Mouse (Mus musculus): Measurements from ENCODE around the gene Flnc. TPM values are rescaled to one million over a fixed set of nuclear protein-coding genes. Genes with fewer than 3 reads are reported as not detected.

Gene Flnc
- polyA plus RNA-seq, 1 experiment from 2014 or later = 47.7 TPM

DNA sequence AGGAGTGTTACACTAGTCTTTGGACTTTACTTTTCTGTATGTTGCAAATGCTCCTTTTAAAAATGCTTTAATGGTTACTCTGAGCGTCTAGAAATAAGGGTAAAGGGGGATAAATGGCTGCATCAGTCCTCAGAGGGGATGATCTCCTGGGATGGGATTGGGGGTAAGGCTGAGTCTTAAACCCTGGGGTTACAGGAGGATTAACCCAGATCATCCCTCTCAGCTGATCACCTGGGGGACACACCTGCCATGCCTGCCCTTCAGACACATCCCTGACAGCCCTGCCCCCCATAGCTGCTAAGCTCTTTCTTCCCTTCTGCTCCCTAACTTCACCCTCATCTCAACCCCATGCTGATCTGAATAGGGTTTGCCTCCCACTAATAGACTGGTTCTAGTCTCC is 38.8 kb upstream of the Flnc start:
- no peak overlapping the region for H3K4me3 ChIP-seq (ENCODE audit: control insufficient read depth in 1 of 2, insufficient read depth in 1 of 2, low read depth in 1 of 2, low read length in 2 of 2)
- no peak overlapping the region for H3K9ac ChIP-seq (ENCODE audit: low read length)

DNA sequence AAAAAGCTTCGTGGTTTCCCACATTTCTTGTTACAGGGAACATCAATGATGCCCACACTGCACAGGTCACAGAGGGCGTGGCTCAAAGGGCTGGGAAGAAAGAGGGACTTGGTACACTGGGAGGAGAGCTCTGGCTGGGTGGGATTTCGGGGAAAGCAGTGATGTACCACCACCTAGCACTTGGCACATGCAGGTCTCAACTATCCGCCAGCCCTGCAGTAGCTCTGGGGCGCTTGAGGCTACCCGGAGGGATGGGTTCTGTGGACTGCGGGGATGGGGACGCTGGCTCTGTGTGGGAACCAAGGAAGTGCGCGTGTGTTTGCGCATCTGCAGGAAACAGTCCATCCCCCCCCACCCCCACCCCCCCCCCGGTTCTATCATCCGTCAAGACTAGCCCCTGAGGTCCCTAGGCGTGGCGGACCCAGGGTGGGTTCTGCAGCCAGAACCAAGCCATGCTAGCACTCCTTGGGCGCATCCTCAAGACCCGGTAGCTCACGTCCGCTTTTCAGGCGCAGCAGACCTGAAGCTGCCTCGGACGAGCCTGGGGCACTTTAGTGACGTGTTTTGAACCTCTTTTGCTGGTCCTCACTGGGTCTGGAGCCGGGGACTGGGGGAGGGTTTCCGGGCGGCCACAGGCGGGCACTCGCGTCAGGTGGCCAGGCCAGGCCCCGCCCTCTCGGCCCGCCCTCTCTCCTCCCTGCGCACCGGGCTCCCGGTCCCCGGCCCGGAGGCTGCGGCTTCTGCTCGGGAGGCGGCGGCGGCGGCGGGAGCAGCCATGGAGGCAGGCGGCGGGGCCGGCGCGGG is 36.9 kb upstream of the Flnc start, which contains the start of gene Ccdc136:
TSS of gene Ccdc136 (plus strand) at position 400 of the 804 bp plus-strand sequence.
- peak; percentile 82 for ATAC-seq (ENCODE audit: insufficient number of reproducible peaks, insufficient read depth, low FRiP score, low read depth)
- Histone ChIP-seq H3K4me1 (ENCODE audit: control insufficient read depth in 2 of 2, insufficient read depth in 2 of 2, low read length in 2 of 2) (peaks cover 11 to 26% of the 10 kb centered on the region in 2 experiments), H3K9ac (ENCODE audit: low read length) (peak within 1 kb of the TSS; percentile 73), H3K4me2 (ENCODE audit: low read length) (peak within 1 kb of the TSS; percentile 88), H3K27me3 (ENCODE audit: control insufficient read depth, insufficient read depth, low read length) (0 out of 2 replicates have a peak, but pooled peaks cover 11% of the 10 kb centered on the region), H3K27ac (replicated peaks in 1 of 2; ENCODE audit: control insufficient read depth in 1 of 2, insufficient read depth in 1 of 2, low read depth in 2 of 2, low read length in 2 of 2) (peak within 1 kb of the TSS; percentile 50 to 56; a peak in 3 of 4 replicates), H3K4me3 (ENCODE audit: control insufficient read depth in 1 of 2, insufficient read depth in 1 of 2, low read depth in 1 of 2, low read length in 2 of 2) (peak within 1 kb of the TSS; percentile 63 to 72), H3K9me3 (ENCODE audit: control insufficient read depth, low read length) (no peaks in the 10 kb centered on the region), H3K36me3 (ENCODE audit: control insufficient read depth, insufficient read depth, low read length) (no peaks in the 10 kb centered on the region; the same call in 1 of the 2 replicates)
- WGBS = under 1% methylated on average over 43 of the region's 49 CpGs

More for the DNA sequence above, 38.8 kb upstream of the Flnc start:
- Histone ChIP-seq H3K27ac (replicated peaks in 1 of 2; ENCODE audit: control insufficient read depth in 1 of 2, insufficient read depth in 1 of 2, low read depth in 2 of 2, low read length in 2 of 2) (no peak overlapping the region), H3K27me3 (ENCODE audit: control insufficient read depth, insufficient read depth, low read length) (0 out of 2 replicates have a peak, but pooled peaks cover 11% of the 10 kb centered on the region), H3K4me1 (ENCODE audit: control insufficient read depth in 2 of 2, insufficient read depth in 2 of 2, low read length in 2 of 2) (peaks cover 11 to 26% of the 10 kb centered on the region in 2 experiments), H3K9me3 (ENCODE audit: control insufficient read depth, low read length) (no peaks in the 10 kb centered on the region), H3K4me2 (ENCODE audit: low read length) (no peak overlapping the region), H3K36me3 (ENCODE audit: control insufficient read depth, insufficient read depth, low read length) (no peaks in the 10 kb centered on the region)
- no peak for ATAC-seq (ENCODE audit: insufficient number of reproducible peaks, insufficient read depth, low FRiP score, low read depth)
- 63% methylated on average over 1 of the region's 1 CpGs for WGBS

DNA sequence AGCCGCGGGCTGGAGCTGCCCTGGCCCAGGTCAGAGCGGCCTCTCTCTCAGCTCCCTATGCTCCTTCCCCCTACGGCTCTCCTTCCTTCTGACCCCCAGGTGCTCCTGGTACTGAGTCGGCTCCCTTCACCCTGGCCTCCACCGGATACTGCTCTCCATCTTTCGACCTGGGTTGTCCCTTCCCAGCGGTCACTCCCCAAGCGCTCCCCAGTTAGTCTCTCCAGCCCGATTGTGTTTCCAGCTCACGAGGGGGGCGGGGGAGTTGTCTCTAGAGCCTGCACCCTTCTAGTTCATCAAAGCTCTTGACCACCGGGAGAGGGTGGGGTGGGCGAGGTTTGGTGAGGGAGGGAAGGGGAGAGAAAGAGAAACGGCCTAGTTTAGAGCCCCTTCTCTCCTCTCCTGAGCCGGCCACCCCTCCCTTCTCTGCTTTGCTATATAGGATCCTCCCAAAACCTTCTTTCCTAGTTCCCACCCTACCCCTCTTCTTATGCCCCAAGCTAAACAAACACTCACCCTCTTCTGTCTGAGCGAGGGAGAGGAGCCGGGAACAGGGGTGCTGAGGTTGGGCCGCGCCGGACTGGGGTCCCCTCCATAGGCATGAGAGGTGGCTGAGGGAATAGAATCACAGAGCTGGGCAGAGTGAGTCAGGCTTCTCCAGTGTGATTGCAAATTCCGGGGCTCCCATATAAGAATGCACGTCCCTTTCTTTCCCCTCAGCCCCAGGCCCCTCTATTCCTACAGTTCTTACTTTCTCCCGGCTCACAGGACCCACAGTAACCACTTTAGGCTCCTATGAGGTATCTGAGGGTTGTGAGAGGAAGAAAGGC is 36.1 kb upstream of the Flnc start:
- 1% methylated on average over 24 of the region's 24 CpGs for WGBS
- Histone ChIP-seq H3K36me3 (ENCODE audit: control insufficient read depth, insufficient read depth, low read length) (no peaks in the 10 kb centered on the region; the same call in 1 of the 2 replicates), H3K27ac (replicated peaks in 1 of 2; ENCODE audit: control insufficient read depth in 1 of 2, insufficient read depth in 1 of 2, low read depth in 2 of 2, low read length in 2 of 2) (peak overlapping the region; percentile 50 to 56; a peak in 3 of 4 replicates), H3K9ac (ENCODE audit: low read length) (peak overlapping the region; percentile 73), H3K4me1 (ENCODE audit: control insufficient read depth in 2 of 2, insufficient read depth in 2 of 2, low read length in 2 of 2) (peaks cover 11 to 26% of the 10 kb centered on the region in 2 experiments), H3K4me2 (ENCODE audit: low read length) (peak overlapping the region; percentile 88), H3K27me3 (ENCODE audit: control insufficient read depth, insufficient read depth, low read length) (0 out of 2 replicates have a peak, but pooled peaks cover 11% of the 10 kb centered on the region), H3K9me3 (ENCODE audit: control insufficient read depth, low read length) (no peaks in the 10 kb centered on the region), H3K4me3 (ENCODE audit: control insufficient read depth in 1 of 2, insufficient read depth in 1 of 2, low read depth in 1 of 2, low read length in 2 of 2) (peak overlapping the region; percentile 63 to 72)
- ATAC-seq (ENCODE audit: insufficient number of reproducible peaks, insufficient read depth, low FRiP score, low read depth) = 0 out of 2 replicates have a peak, but pooled peaks have one; percentile 14

DNA sequence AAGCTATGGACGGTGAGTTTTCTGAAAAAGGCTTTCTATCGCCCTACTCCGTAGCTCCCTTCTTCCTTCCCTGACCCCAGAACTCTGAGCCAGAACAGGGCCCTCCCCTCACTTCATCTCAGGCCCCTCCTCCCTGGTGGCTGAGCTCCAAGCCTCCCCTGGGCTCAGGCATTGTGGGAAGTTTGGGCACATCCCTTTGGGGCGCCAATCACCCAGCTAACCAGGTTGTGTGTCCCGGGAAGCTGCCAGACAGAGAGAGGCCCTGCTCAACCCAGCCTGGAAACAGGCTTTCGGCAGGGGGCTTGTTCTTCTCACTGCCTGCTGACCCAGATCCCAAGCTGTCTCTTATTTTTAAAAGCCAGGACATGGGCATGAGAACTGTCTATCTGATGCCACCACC is 35.5 kb upstream of the Flnc start:
- Histone ChIP-seq H3K4me3 (ENCODE audit: control insufficient read depth in 1 of 2, insufficient read depth in 1 of 2, low read depth in 1 of 2, low read length in 2 of 2) (peak overlapping the region; percentile 63 to 72), H3K9me3 (ENCODE audit: control insufficient read depth, low read length) (no peaks in the 10 kb centered on the region), H3K4me2 (ENCODE audit: low read length) (peak overlapping the region; percentile 88), H3K36me3 (ENCODE audit: control insufficient read depth, insufficient read depth, low read length) (no peaks in the 10 kb centered on the region; the same call in 1 of the 2 replicates), H3K9ac (ENCODE audit: low read length) (peak overlapping the region; percentile 73), H3K27me3 (ENCODE audit: control insufficient read depth, insufficient read depth, low read length) (0 out of 2 replicates have a peak, but pooled peaks cover 11% of the 10 kb centered on the region), H3K27ac (replicated peaks in 1 of 2; ENCODE audit: control insufficient read depth in 1 of 2, insufficient read depth in 1 of 2, low read depth in 2 of 2, low read length in 2 of 2) (peak overlapping the region; percentile 35 to 56; a peak in 3 of 4 replicates), H3K4me1 (ENCODE audit: control insufficient read depth in 2 of 2, insufficient read depth in 2 of 2, low read length in 2 of 2) (peaks cover 11 to 26% of the 10 kb centered on the region in 2 experiments)
- 3% methylated on average over 6 of the region's 6 CpGs for WGBS
- ATAC-seq (ENCODE audit: insufficient number of reproducible peaks, insufficient read depth, low FRiP score, low read depth) = 0 out of 2 replicates have a peak, but pooled peaks have one; percentile 48

DNA sequence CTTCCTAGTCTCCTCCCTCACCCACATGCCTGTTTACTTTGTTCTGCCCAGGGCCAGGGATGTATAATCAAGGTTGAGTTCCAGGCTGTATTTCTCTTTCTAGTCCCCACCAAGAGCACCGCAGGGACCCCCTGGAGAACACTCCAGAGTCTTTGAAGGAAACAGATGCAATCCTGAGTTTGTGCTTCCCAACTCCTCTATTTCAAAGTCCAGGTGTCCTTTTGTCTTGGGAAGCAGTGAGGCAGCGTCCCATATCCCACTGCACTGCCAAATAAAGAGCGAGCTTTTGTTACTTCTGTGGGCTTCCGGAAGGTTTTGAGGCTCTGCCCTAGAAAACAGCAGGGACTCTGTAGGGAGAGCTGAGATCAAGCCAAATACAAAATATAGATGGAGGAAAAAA is 33.2 kb upstream of the Flnc start:
- 0 out of 2 replicates have a peak, but pooled peaks cover 4% of the 10 kb centered on the region for H3K27me3 ChIP-seq (ENCODE audit: control insufficient read depth, insufficient read depth, low read length)

DNA sequence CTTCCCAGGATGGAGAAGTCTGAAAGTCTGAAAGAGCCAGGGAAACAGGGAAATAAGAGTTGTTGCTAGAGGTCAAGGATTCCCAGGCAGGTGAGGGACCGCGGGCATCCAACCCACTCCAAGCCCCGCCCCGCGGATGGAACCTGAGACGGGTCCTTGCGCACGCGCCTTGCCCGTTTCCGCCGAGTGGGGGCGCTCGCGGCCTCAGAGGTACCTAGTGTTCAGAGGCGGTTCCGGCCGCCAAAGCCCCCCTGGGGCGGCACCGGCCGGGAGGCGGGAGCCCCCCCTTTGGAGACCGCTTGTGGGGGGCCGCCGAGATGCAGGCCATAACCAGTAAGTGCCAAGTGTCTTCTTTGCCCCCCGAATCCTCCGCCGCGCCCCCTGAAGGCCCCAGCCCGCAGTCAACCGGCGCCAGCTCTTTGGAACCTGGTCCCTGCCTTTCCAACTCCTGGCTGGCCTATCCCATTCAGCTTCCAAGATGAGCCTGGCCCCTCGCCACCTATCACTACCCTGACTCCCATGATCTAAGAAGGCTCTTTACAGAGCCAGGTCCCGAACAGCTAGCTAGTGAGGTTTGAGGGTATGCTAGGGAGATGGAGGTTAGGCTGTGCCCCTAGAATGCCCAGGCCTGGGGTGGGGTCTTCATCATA is 30.2 kb upstream of the Flnc start:
- 11% methylated on average over 34 of the region's 34 CpGs for WGBS
- Histone ChIP-seq H3K9ac (ENCODE audit: low read length) (no peak overlapping the region), H3K9me3 (ENCODE audit: control insufficient read depth, low read length) (no peaks in the 10 kb centered on the region), H3K4me1 (ENCODE audit: control insufficient read depth in 2 of 2, insufficient read depth in 2 of 2, low read length in 2 of 2) (peaks cover under 1 to 2% of the 10 kb centered on the region in 2 experiments), H3K36me3 (ENCODE audit: control insufficient read depth, insufficient read depth, low read length) (peaks cover 18% of the 10 kb centered on the region), H3K4me3 (ENCODE audit: control insufficient read depth in 1 of 2, insufficient read depth in 1 of 2, low read depth in 1 of 2, low read length in 2 of 2) (0 out of 4 replicates have a peak overlapping the region, but pooled peaks of 1 of the 2 experiments have one; percentile 10), H3K27me3 (ENCODE audit: control insufficient read depth, insufficient read depth, low read length) (no peaks in the 10 kb centered on the region), H3K4me2 (ENCODE audit: low read length) (peak overlapping the region; percentile 44), H3K27ac (replicated peaks in 1 of 2; ENCODE audit: control insufficient read depth in 1 of 2, insufficient read depth in 1 of 2, low read depth in 2 of 2, low read length in 2 of 2) (no peak overlapping the region)
- no peak for ATAC-seq (ENCODE audit: insufficient number of reproducible peaks, insufficient read depth, low FRiP score, low read depth)

More for the DNA sequence above, 33.2 kb upstream of the Flnc start:
- peaks cover 11 to 24% of the 10 kb centered on the region in 2 experiments for H3K4me1 ChIP-seq (ENCODE audit: control insufficient read depth in 2 of 2, insufficient read depth in 2 of 2, low read length in 2 of 2)
- 88% methylated on average over 4 of the region's 4 CpGs for WGBS
- H3K4me3 ChIP-seq (ENCODE audit: control insufficient read depth in 1 of 2, insufficient read depth in 1 of 2, low read depth in 1 of 2, low read length in 2 of 2) = no peak overlapping the region
- no peaks in the 10 kb centered on the region; the same call in 1 of the 2 replicates for H3K36me3 ChIP-seq (ENCODE audit: control insufficient read depth, insufficient read depth, low read length)
- no peak overlapping the region for H3K27ac ChIP-seq (replicated peaks in 1 of 2; ENCODE audit: control insufficient read depth in 1 of 2, insufficient read depth in 1 of 2, low read depth in 2 of 2, low read length in 2 of 2)
- H3K4me2 ChIP-seq (ENCODE audit: low read length) = no peak overlapping the region
- ATAC-seq (ENCODE audit: insufficient number of reproducible peaks, insufficient read depth, low FRiP score, low read depth) = no peak
- no peak overlapping the region for H3K9ac ChIP-seq (ENCODE audit: low read length)
- no peaks in the 10 kb centered on the region for H3K9me3 ChIP-seq (ENCODE audit: control insufficient read depth, low read length)

DNA sequence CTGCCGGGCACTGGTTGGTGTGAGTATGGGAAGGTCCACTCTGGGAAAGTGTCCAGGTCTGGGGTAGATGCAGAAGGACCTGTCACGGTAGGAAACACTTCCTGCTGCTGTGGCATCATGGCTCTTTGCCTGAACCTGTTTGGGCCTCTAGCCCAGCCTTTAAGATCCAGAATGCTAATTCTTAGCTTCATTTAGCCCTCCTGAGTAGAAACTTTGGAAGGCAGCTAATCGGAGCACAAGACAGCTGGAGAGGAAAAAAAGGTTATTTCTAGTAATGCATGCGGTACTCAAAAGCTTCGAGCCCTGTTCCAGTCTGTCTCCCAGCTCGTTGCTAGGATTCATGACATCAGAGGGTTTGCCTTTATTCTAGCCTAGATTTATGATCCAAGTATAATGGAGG is 26.6 kb upstream of the Flnc start:
- 91% methylated on average over 6 of the region's 6 CpGs for WGBS
- H3K27ac ChIP-seq (replicated peaks in 1 of 2; ENCODE audit: control insufficient read depth in 1 of 2, insufficient read depth in 1 of 2, low read depth in 2 of 2, low read length in 2 of 2) = no peak overlapping the region

More for the DNA sequence above, 26.6 kb upstream of the Flnc start:
- Histone ChIP-seq H3K9me3 (ENCODE audit: control insufficient read depth, low read length) (no peaks in the 10 kb centered on the region), H3K36me3 (ENCODE audit: control insufficient read depth, insufficient read depth, low read length) (peaks cover 47% of the 10 kb centered on the region), H3K4me1 (ENCODE audit: control insufficient read depth in 2 of 2, insufficient read depth in 2 of 2, low read length in 2 of 2) (no peaks in the 10 kb centered on the region; a peak in 1 of 4 replicates), H3K4me2 (ENCODE audit: low read length) (no peak overlapping the region), H3K27me3 (ENCODE audit: control insufficient read depth, insufficient read depth, low read length) (no peaks in the 10 kb centered on the region), H3K9ac (ENCODE audit: low read length) (no peak overlapping the region), H3K4me3 (ENCODE audit: control insufficient read depth in 1 of 2, insufficient read depth in 1 of 2, low read depth in 1 of 2, low read length in 2 of 2) (no peak overlapping the region)
- no peak for ATAC-seq (ENCODE audit: insufficient number of reproducible peaks, insufficient read depth, low FRiP score, low read depth)

Data from heart, embryonic 14.5 days (tissue).